Mouse (Mus musculus): ENCODE results near the gene Mef2c.

The Mef2c gene

GRCm38 (mm10) chr13:83713661-83714291 is 209.9 kb downstream of the Mef2c start:
- peak; percentile 65 to 78 for DNase-seq

- peak; percentile 98 for DNase-seq
Observed at GRCm38 (mm10) chr13:83714466-83715307, 210.9 kb downstream of the Mef2c start.

GRCm38 (mm10) chr13:83715308-83715785 is 211.5 kb downstream of the Mef2c start:
- no peak for DNase-seq

GRCm38 (mm10) chr13:83715971-83716615 is 212.3 kb downstream of the Mef2c start:
- peak; percentile 44 to 64 for DNase-seq

Measured in cerebellum, postnatal 10 days (tissue).